Mouse (Mus musculus) heart, embryonic 16.5 days (tissue): ENCODE results near the gene Rhot1. TPM values are rescaled to one million over a fixed set of nuclear protein-coding genes. Genes with fewer than 3 reads are reported as not detected.

Source experiments
- ATAC-seq: fragments of 200-750 bp; cut with Nextera tagmentation; replicated peaks from 2 replicates; pipeline ENCODE4 v1.8.0; 2017; ENCODE audit warnings: moderate number of reproducible peaks; ENCODE audit not compliant: insufficient read depth, low FRiP score; ENCODE audit errors: extremely low read depth
- H3K27ac ChIP-seq: fragments of 300-500 bp; sonication (generic); 2 replicates; pipeline ENCODE4 v1.5.1; 2014; ENCODE audit warnings: mild to moderate bottlenecking, low read length, control low read depth, moderate library complexity
- H3K27me3 ChIP-seq: fragments of 300-500 bp; sonication (generic); 2 replicates; pipeline ENCODE4 v1.6.1; 2014; ENCODE audit warnings: low read length, mixed read lengths; ENCODE audit not compliant: control insufficient read depth, insufficient read depth
- H3K36me3 ChIP-seq: fragments of 300-500 bp; sonication (generic); 2 replicates; pipeline ENCODE4 v1.6.1; 2014; ENCODE audit not compliant: control insufficient read depth, insufficient read depth
- H3K4me1 ChIP-seq: fragments of 300-500 bp; sonication (generic); 2 replicates; pipeline ENCODE4 v1.6.1; 2014; ENCODE audit warnings: low read length, mixed read lengths; ENCODE audit not compliant: control insufficient read depth, insufficient read depth
- H3K4me2 ChIP-seq: fragments of 300-500 bp; sonication (generic); 2 replicates; pipeline ENCODE4 v1.6.1; 2014; ENCODE audit warnings: low read depth, mild to moderate bottlenecking, control low read depth, low read length
- H3K4me3 ChIP-seq: fragments of 300-500 bp; sonication (generic); 2 replicates; pipeline ENCODE4 v1.5.1; 2014; ENCODE audit warnings: mild to moderate bottlenecking, control low read depth, low read length
- H3K9ac ChIP-seq: fragments of 300-500 bp; sonication (generic); 2 replicates; pipeline ENCODE4 v1.6.1; 2014; ENCODE audit warnings: low read length, control low read depth
- H3K9me3 ChIP-seq: fragments of 300-500 bp; sonication (generic); replicated peaks from 2 replicates; pipeline ENCODE4 v1.6.1; 2016; ENCODE audit warnings: low read length; ENCODE audit not compliant: control insufficient read depth
- WGBS: fragments of 180-500 bp; shearing (Covaris S2); extraction: QIAGEN DNeasy Blood & Tissue Kit; methylation state at CpG from one replicate; pipeline ENCODE4 v1.1.7; 2014; 5-methylcytosine and 5-hydroxymethylcytosine counted together
- polyA plus RNA-seq: library from polyadenylated mRNA; unstranded; fragments of >200 nt; fragmentation: Nextera tagmentation; extraction: Ambion mirVana; gene quantifications from 2 replicates; pipeline ENCODE4 v1.2.1, GENCODE M21; 2015

Gene Rhot1
- polyA plus RNA-seq, 1 experiment from 2014 or later: 69.9 TPM

GRCm38 (mm10) chr11:80289701-80290445, 81.1 kb downstream of the Rhot1 start:
- H3K4me3 ChIP-seq: peak overlapping the region; percentile 33
- no peak overlapping the region for H3K9ac ChIP-seq
- peaks cover 6% of the 10 kb centered on the region; the same call in 1 of the 2 replicates for H3K27me3 ChIP-seq
- peaks cover 7% of the 10 kb centered on the region; the same call in 1 of the 2 replicates for H3K9me3 ChIP-seq
- WGBS: 5% methylated on average over 23 of the region's 23 CpGs
- no peak overlapping the region for H3K27ac ChIP-seq
- H3K36me3 ChIP-seq: no peaks in the 10 kb centered on the region
- ATAC-seq: peak; percentile 82
- H3K4me1 ChIP-seq: peaks cover 15% of the 10 kb centered on the region
- peak overlapping the region; percentile 70 for H3K4me2 ChIP-seq

- WGBS: 63% methylated on average over 2 of the region's 2 CpGs
- Histone ChIP-seq H3K4me1 (peaks cover 22% of the 10 kb centered on the region), H3K27ac (no peak overlapping the region), H3K27me3 (peaks cover 11% of the 10 kb centered on the region), H3K36me3 (no peaks in the 10 kb centered on the region), H3K9ac (no peak overlapping the region), H3K9me3 (peaks cover 5% of the 10 kb centered on the region; the same call in 1 of the 2 replicates), H3K4me2 (no peak overlapping the region), H3K4me3 (no peak overlapping the region)
- no peak for ATAC-seq
These were observed 82.2 kb downstream of the Rhot1 start for GRCm38 (mm10) chr11:80291004-80291403.

- H3K4me3 ChIP-seq: no peak overlapping the region
- peaks cover 22% of the 10 kb centered on the region for H3K27me3 ChIP-seq
- H3K27ac ChIP-seq: no peak overlapping the region
- peaks cover 5% of the 10 kb centered on the region; the same call in 1 of the 2 replicates for H3K9me3 ChIP-seq
- WGBS: 58% methylated on average over 7 of the region's 7 CpGs
- H3K4me1 ChIP-seq: peaks cover 25% of the 10 kb centered on the region
- H3K36me3 ChIP-seq: no peaks in the 10 kb centered on the region
- H3K4me2 ChIP-seq: no peak overlapping the region
- no peak overlapping the region for H3K9ac ChIP-seq
- ATAC-seq: no peak
These were observed 83.6 kb downstream of the Rhot1 start for GRCm38 (mm10) chr11:80292463-80292862.

- peaks cover 44% of the 10 kb centered on the region for H3K27me3 ChIP-seq
- peaks cover 5% of the 10 kb centered on the region; the same call in 1 of the 2 replicates for H3K9me3 ChIP-seq
- no peak overlapping the region for H3K4me2 ChIP-seq
- peaks cover 18% of the 10 kb centered on the region for H3K4me1 ChIP-seq
- H3K36me3 ChIP-seq: no peaks in the 10 kb centered on the region
- no peak overlapping the region for H3K9ac ChIP-seq
- 16% methylated on average over 9 of the region's 9 CpGs for WGBS
- no peak overlapping the region for H3K4me3 ChIP-seq
- H3K27ac ChIP-seq: no peak overlapping the region
- ATAC-seq: no peak
These were observed 86.2 kb downstream of the Rhot1 start for GRCm38 (mm10) chr11:80295066-80295465.

DNA sequence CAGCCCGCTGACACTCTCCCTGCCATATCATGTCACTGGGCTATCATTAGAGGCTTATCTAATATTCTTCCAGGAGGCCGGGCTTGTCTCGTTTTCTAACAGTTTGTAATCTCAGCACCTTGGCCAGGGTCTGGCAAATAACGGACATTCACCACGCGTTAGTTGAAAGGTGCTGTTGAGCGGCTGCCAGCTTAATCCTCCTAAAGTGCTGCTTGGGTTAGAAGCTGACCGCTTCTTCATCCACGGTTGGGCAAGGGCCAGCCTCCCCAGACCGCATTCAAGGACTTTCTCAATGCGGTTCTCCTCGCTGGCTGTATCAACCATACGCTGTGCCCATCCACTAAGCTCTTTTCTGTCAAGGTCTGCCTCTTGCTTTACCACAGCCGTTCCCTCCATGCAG, 87.0 kb downstream of the Rhot1 start:
- no peaks in the 10 kb centered on the region for H3K36me3 ChIP-seq
- no peak overlapping the region for H3K27ac ChIP-seq
- H3K27me3 ChIP-seq: peaks cover 50% of the 10 kb centered on the region
- no peak overlapping the region for H3K4me3 ChIP-seq
- peaks cover 5% of the 10 kb centered on the region; the same call in 1 of the 2 replicates for H3K9me3 ChIP-seq
- peaks cover 16% of the 10 kb centered on the region for H3K4me1 ChIP-seq
- 0 out of 2 replicates have a peak, but pooled peaks have one; percentile 13 for ATAC-seq
- no peak overlapping the region for H3K9ac ChIP-seq
- WGBS: 15% methylated on average over 14 of the region's 14 CpGs
- no peak overlapping the region; the same call in 1 of the 2 replicates for H3K4me2 ChIP-seq

DNA sequence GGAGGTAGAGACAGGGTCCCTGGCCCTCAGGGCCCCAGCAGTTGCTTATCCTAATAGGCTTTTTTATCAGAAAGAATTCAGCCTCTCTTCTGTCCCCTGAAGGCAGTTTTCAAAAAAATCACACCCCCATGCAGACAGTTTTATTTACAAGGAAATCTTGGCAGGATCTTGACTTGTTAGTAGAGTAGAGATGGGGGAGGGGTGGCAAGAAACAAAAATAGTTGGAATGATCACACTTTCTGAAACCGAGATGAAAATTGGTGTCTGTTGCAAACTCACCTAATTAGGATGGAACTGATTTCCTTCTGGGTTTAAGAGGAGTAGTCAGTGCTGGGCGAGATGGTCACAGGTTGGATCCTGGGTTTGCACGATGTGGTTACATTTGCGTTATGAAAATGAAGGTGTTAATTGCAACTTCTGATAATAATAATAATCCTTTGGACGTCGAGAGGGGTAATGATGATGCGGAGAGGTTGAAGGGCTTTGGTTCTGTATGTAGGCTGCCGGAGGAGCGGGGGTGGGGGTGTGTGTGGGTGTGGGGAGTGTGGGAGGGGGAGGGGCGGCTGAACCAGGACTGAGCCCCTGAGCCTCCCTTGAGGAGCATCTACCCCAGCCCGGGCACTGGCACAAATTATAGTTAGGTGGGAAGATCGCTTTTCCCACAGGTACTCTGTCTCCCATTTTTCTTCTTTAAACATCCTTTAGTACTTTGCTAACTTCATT, 90.9 kb downstream of the Rhot1 start:
- ATAC-seq: no peak
- Histone ChIP-seq H3K9ac (no peak overlapping the region), H3K9me3 (peaks cover 3% of the 10 kb centered on the region; the same call in 1 of the 2 replicates), H3K27ac (no peak overlapping the region), H3K36me3 (no peaks in the 10 kb centered on the region), H3K4me1 (peaks cover 28% of the 10 kb centered on the region), H3K4me2 (peak overlapping the region; percentile 99; the same call in 1 of the 2 replicates), H3K27me3 (peaks cover 64% of the 10 kb centered on the region), H3K4me3 (peak overlapping the region; percentile 72; the same call in 1 of the 2 replicates)
- WGBS: 7% methylated on average over 12 of the region's 12 CpGs

GRCm38 (mm10) chr11:80300551-80301315, 91.9 kb downstream of the Rhot1 start, which contains the start of gene Rhbdl3:
Gene Rhbdl3 (plus strand): TSS chr11:80300912.
- Histone ChIP-seq H3K9me3 (peaks cover 3% of the 10 kb centered on the region; the same call in 1 of the 2 replicates), H3K4me2 (peak within 1 kb of the TSS; percentile 99), H3K27me3 (peaks cover 61% of the 10 kb centered on the region), H3K4me1 (peaks cover 21% of the 10 kb centered on the region), H3K9ac (peak within 1 kb of the TSS; percentile 76), H3K27ac (peak within 1 kb of the TSS; percentile 20; the same call in 1 of the 2 replicates), H3K4me3 (peak within 1 kb of the TSS; percentile 72), H3K36me3 (no peaks in the 10 kb centered on the region)
- peak; percentile 57 for ATAC-seq
- under 1% methylated on average over 66 of the region's 81 CpGs for WGBS

DNA sequence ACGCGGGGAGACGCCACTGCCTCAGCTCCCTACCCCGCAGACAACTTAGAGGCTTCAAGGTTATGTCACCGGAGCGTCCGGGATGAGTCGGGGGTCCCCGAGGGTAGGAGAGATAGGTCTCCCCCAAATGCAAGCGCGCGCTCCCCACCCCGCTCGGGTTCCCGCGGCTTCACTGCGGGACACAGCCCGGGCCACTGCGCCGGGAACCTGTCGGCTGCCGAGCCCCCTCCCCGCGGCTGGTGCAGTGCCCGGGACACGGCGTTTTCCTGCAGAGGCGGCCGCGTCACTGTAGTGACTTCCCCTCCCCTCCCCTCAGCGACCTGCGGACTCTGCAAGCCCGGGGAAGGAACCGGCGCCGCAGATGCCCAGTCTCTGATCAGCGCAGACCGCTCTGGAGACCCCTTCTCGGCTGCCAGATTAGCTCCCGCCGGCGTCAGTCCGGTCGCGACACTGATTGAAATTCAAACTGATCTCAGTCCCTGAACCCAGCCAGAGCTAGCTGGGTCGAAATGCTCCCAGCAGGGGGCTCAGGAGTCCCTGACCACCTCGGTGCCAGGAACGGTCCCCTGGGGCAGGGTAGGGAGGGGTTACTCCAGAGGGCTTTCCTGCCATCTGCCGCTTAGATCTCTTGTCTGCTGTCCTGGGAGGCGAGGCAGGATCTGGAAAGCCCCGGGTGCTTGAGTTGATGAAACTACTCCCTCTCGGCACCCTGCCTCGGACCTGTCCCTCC, 92.7 kb downstream of the Rhot1 start:
- under 1% methylated on average over 53 of the region's 53 CpGs for WGBS
- ATAC-seq: peak; percentile 55
- Histone ChIP-seq H3K4me1 (peaks cover 15% of the 10 kb centered on the region), H3K4me2 (peak overlapping the region; percentile 99), H3K9me3 (peaks cover 3% of the 10 kb centered on the region; the same call in 1 of the 2 replicates), H3K4me3 (peak overlapping the region; percentile 72), H3K27ac (peak overlapping the region; percentile 20; the same call in 1 of the 2 replicates), H3K27me3 (peaks cover 57% of the 10 kb centered on the region), H3K9ac (peak overlapping the region; percentile 76), H3K36me3 (no peaks in the 10 kb centered on the region)
